Mouse (Mus musculus): ENCODE measurements at regions not wholly inside any gene's neighbourhood (a gene's known extent, or its start where the extent isn't known, plus 50 kb on each side); places are given as distances from the start of the nearest gene placed in this dataset.

GRCm38 (mm10) chr6:117652917-117653316 lies 188.1 kb upstream of the Zfp637 start:
- Histone ChIP-seq H3K79me2 (replicated peaks; ENCODE audit: control insufficient read depth, extremely low read depth, insufficient read depth, poor library complexity, severe bottlenecking) (no peaks in the 10 kb centered on the region), H3K27ac (ENCODE audit: insufficient read depth, low read depth) (no peak overlapping the region), H3K36me3 (replicated peaks in 1 of 2; ENCODE audit: control insufficient read depth in 1 of 2, insufficient read depth in 1 of 2, low read length in 1 of 2) (no peaks in the 10 kb centered on the region), H3K4me3 (replicated peaks in 1 of 3; ENCODE audit: low read depth in 2 of 3, low read length in 2 of 3, poor library complexity in 1 of 3) (no peak overlapping the region), H3K9ac (ENCODE audit: insufficient read depth, low read depth) (no peak overlapping the region), H3K4me2 (ENCODE audit: insufficient read depth, low read depth, poor library complexity, severe bottlenecking) (no peak overlapping the region), H3K27me3 (replicated peaks) (peaks cover 88% of the 10 kb centered on the region), H3K9me3 (replicated peaks; ENCODE audit: low read length) (no peaks in the 10 kb centered on the region), H3K4me1 (ENCODE audit: control insufficient read depth in 1 of 2, insufficient read depth in 2 of 2) (no peaks in the 10 kb centered on the region)
- dilution Hi-C loops (cut with MboI; ENCODE audit: extremely low pct_ligation_motif_present, extremely low pct_unique_long_range_greater_than_20kb, low sequenced_read_pairs): no loop called here
- TF ChIP-seq TBP (conservative IDR thresholded peaks at IDR 0.05; ENCODE audit: low read depth, low read length): no peak
- no peak for TF ChIP-seq TCF12 (IDR thresholded peaks at IDR 0.05; ENCODE audit: low read depth, low read length)
- no peak for TF ChIP-seq BHLHE40 (IDR thresholded peaks at IDR 0.05; ENCODE audit: low read depth, low read length)
- TF ChIP-seq ZMIZ1 (IDR thresholded peaks at IDR 0.05; ENCODE audit: low read depth, low read length): no peak
- TF ChIP-seq MEF2A (IDR thresholded peaks at IDR 0.05; ENCODE audit: borderline replicate concordance, low read depth, low read length): no peak
- no peak for TF ChIP-seq RAD21 (IDR thresholded peaks at IDR 0.05; ENCODE audit: low read depth, low read length)
- no peak for TF ChIP-seq KAT2A (IDR thresholded peaks at IDR 0.05; ENCODE audit: insufficient replicate concordance, low read length)
- no peak for TF ChIP-seq NRF1 (IDR thresholded peaks at IDR 0.05; ENCODE audit: low read depth, low read length)
- no peak for TF ChIP-seq CTCF (conservative IDR thresholded peaks at IDR 0.05 in 1 of 2, IDR thresholded peaks at IDR 0.05 in 1 of 2; ENCODE audit: low read depth in 2 of 2, low read length in 2 of 2)
- TF ChIP-seq SIN3A (IDR thresholded peaks at IDR 0.05; ENCODE audit: low read length): no peak
- no peak for TF ChIP-seq PAX5 (IDR thresholded peaks at IDR 0.05; ENCODE audit: low read length)
- no peak for TF ChIP-seq IRF4 (IDR thresholded peaks at IDR 0.05; ENCODE audit: low read depth, low read length)
- TF ChIP-seq POLR2AphosphoS2 (IDR thresholded peaks at IDR 0.05; ENCODE audit: low read depth, low read length): no peak
- no peak for TF ChIP-seq EP300 (IDR thresholded peaks at IDR 0.05; ENCODE audit: low read length)
- no peak for TF ChIP-seq RCOR1 (conservative IDR thresholded peaks at IDR 0.05; ENCODE audit: low read depth, low read length)
- TF ChIP-seq MAX (IDR thresholded peaks at IDR 0.05; ENCODE audit: low read length): no peak
- no peak for TF ChIP-seq UBTF (IDR thresholded peaks at IDR 0.05; ENCODE audit: low read depth, low read length)
- TF ChIP-seq ZNF384 (IDR thresholded peaks at IDR 0.05; ENCODE audit: low read depth, low read length): no peak
- TF ChIP-seq POLR2A (IDR thresholded peaks at IDR 0.05; ENCODE audit: low read depth, low read length): no peak
- no peak for DNase-seq (ENCODE audit: extremely low read depth)
- in situ Hi-C loops (cut with MboI; ENCODE audit: low pct_ligation_motif_present, low pct_unique_long_range_greater_than_20kb, low sequenced_read_pairs): no loop called here

DNA sequence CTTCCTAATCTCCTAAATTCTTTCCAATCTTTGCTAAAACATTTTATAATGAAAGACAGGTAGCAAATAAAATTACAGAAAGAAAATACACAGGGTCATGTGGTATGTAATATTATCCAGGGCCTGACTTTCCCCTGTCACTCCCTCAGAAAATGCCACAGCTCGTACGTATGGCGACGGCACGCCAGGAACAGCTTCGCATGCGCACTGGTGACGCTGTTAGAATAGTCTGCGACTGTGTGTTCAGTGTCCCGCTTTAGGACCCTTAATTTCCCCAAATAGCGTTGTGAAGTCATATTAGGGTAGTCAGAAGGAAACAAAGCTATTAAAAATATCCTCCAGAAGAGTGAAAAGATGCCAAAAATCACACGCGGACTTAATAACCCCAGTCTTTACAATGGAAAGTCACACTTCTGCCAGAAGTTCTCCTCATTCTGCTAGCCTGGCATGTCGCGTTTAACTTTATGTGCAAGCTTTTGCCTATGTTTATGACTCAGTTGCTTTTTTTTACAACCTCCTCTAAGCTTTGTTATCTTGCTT lies 187.0 kb upstream of the Zfp637 start:
- no peak for TF ChIP-seq GABPA (IDR thresholded peaks at IDR 0.05; ENCODE audit: insufficient replicate concordance, low read depth, low read length)
- no peak for TF ChIP-seq E2F4 (IDR thresholded peaks at IDR 0.05; ENCODE audit: insufficient replicate concordance, low read depth, low read length)
- TF ChIP-seq IRF4 (IDR thresholded peaks at IDR 0.05; ENCODE audit: low read depth, low read length): no peak
- TF ChIP-seq MAFK (IDR thresholded peaks at IDR 0.05; ENCODE audit: insufficient replicate concordance, low read length): no peak
- no peak for TF ChIP-seq CTCF (conservative IDR thresholded peaks at IDR 0.05 in 1 of 2, IDR thresholded peaks at IDR 0.05 in 1 of 2; ENCODE audit: low read depth in 2 of 2, low read length in 2 of 2)
- TF ChIP-seq HCFC1 (IDR thresholded peaks at IDR 0.05; ENCODE audit: low read depth, low read length): no peak

More for the DNA sequence above, 187.0 kb upstream of the Zfp637 start:
- H3K9me3 ChIP-seq (replicated peaks; ENCODE audit: low read length): no peaks in the 10 kb centered on the region
- no peaks in the 10 kb centered on the region for H3K36me3 ChIP-seq (replicated peaks in 1 of 2; ENCODE audit: control insufficient read depth in 1 of 2, insufficient read depth in 1 of 2, low read length in 1 of 2)
- H3K4me1 ChIP-seq (ENCODE audit: control insufficient read depth in 1 of 2, insufficient read depth in 2 of 2): no peaks in the 10 kb centered on the region
- H3K4me2 ChIP-seq (ENCODE audit: insufficient read depth, low read depth, poor library complexity, severe bottlenecking): no peak overlapping the region
- in situ Hi-C loops (cut with MboI; ENCODE audit: low pct_ligation_motif_present, low pct_unique_long_range_greater_than_20kb, low sequenced_read_pairs) (no loop called here), dilution Hi-C loops (cut with MboI; ENCODE audit: extremely low pct_ligation_motif_present, extremely low pct_unique_long_range_greater_than_20kb, low sequenced_read_pairs) (no loop called here)
- no peaks in the 10 kb centered on the region for H3K79me2 ChIP-seq (replicated peaks; ENCODE audit: control insufficient read depth, extremely low read depth, insufficient read depth, poor library complexity, severe bottlenecking)
- H3K27me3 ChIP-seq (replicated peaks): peaks cover 86% of the 10 kb centered on the region
- DNase-seq (ENCODE audit: extremely low read depth): no peak
- no peak overlapping the region for H3K9ac ChIP-seq (ENCODE audit: insufficient read depth, low read depth)
- no peak overlapping the region for H3K27ac ChIP-seq (ENCODE audit: insufficient read depth, low read depth)
- no peak overlapping the region for H3K4me3 ChIP-seq (replicated peaks in 1 of 3; ENCODE audit: low read depth in 2 of 3, low read length in 2 of 3, poor library complexity in 1 of 3)
